Mouse (Mus musculus) spleen, adult 2 months (tissue): ENCODE results near the gene Slc9a3r2.

Source experiments
- CTCF ChIP-seq: fragments of 200-500 bp; IDR thresholded peaks from 2 replicates; pipeline ENCODE4 v1.5.1; 2011; ENCODE audit warnings: mild to moderate bottlenecking, inconsistent platforms; ENCODE audit not compliant: insufficient read depth, insufficient read length, insufficient replicate concordance; ENCODE audit errors: extremely low read depth
- POLR2A ChIP-seq: fragments of 200-500 bp; IDR thresholded peaks from 2 replicates; pipeline ENCODE4 v1.6.1; 2011; ENCODE audit warnings: low read depth, low read length, inconsistent platforms

DNA sequence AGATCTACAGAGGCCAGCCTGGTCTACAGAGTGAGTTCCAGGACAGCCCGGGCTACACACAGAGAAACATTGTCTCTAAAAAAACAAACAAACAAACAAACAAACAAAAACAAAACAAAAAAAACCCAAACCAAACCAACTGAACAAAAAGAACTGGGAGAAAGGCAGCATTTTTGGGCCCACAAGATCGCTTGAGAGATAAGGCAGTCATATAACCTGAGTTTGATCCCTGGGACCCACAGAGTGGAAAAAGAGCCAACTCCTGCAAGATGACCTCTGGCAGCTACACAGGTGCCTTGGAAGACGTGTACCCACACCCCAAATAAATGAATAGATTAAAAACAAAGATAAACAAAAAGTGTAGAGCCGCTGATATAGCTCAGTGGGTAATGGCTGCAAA is 4.8 kb upstream of the Slc9a3r2 start:
- TF ChIP-seq CTCF, result no peak
- TF ChIP-seq POLR2A, result no peak
